Mouse (Mus musculus) erythroblast, embryonic 14.5 days (primary cell): ENCODE results near the gene Fam186b.

Source experiments
- GATA1 ChIP-seq: IDR thresholded peaks from 2 replicates; pipeline ENCODE4 v1.6.1; 2012; ENCODE audit warnings: low read length, inconsistent platforms, mixed read lengths
- TAL1 ChIP-seq: IDR thresholded peaks from 3 replicates; pipeline ENCODE4 v1.6.1; 2012; ENCODE audit warnings: low read length, inconsistent platforms, mixed read lengths

DNA sequence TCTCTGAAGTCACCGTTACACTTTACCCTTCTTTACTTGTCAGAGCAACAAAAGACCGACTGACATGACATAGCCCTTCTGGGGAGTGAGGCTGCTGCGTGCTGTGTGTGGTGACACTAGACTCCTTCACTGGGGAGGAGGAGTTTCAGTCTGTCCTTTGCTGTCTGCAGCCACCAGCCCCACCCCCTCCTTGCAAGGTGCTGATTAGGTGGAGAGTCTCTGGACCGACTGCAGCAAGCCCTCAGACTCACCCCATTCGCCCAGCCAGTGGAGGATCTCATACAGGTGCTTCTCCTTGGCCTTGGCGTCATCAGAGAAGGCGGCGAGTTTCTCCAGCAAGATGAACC, 10.5 kb downstream of the Fam186b start:
- TF ChIP-seq GATA1, result no peak
- TF ChIP-seq TAL1, result no peak
